Comparison of ENCODE assay signal across 12 mouse cellular contexts in genomic region chr11:120422651-120423568, GRCm38 (mm10). TPM values are rescaled to one million over a fixed set of nuclear protein-coding genes. Genes with fewer than 3 reads are reported as not detected.
DNase-seq lines count a peak whose midpoint lies in the region; ATAC-seq lines count a peak whose summit lies in the region.
"Had no signal": no experiment of that assay in that cellular context is flagged by ENCODE, and none has a peak within 500 bp of the region (broad histone marks: within the 10 kb centered on the region; RNA-seq: fewer than 3 reads in every experiment).

No protein-coding gene starts in this region.

- no peaks in the 10 kb centered on the region for H3K27me3 ChIP-seq in heart, embryonic 16.5 days (ENCODE audit: control insufficient read depth, insufficient read depth, low read length)
- no peaks in the 10 kb centered on the region for H3K27me3 ChIP-seq in midbrain, embryonic 11.5 days (ENCODE audit: control insufficient read depth, insufficient read depth, low read length)
- no peaks in the 10 kb centered on the region for H3K27me3 ChIP-seq in midbrain, embryonic 16.5 days (ENCODE audit: control insufficient read depth, insufficient read depth, low read depth, low read length)
- no peaks in the 10 kb centered on the region for H3K27me3 ChIP-seq in intestine, embryonic 15.5 days (replicated peaks)
- H3K27me3 ChIP-seq in stomach, embryonic 15.5 days (replicated peaks), result no peaks in the 10 kb centered on the region
- H3K27me3 ChIP-seq in forebrain, embryonic 12.5 days, result no peaks in the 10 kb centered on the region
- H3K27me3 ChIP-seq in hindbrain, embryonic 14.5 days (ENCODE audit: control insufficient read depth, insufficient read depth, low read length), result no peaks in the 10 kb centered on the region
- H3K27me3 ChIP-seq: CH12.LX had no signal

- peak overlapping the region; percentile 67 for H3K27ac ChIP-seq in heart, embryonic 16.5 days (ENCODE audit: low read length)
- no peak overlapping the region for H3K27ac ChIP-seq in midbrain, embryonic 11.5 days (ENCODE audit: low read depth, low read length)
- no peak overlapping the region for H3K27ac ChIP-seq in midbrain, embryonic 16.5 days (ENCODE audit: low read length)
- H3K27ac ChIP-seq in intestine, embryonic 15.5 days, result no peak overlapping the region
- H3K27ac ChIP-seq in stomach, embryonic 15.5 days, result peak overlapping the region; percentile 77
- H3K27ac ChIP-seq in forebrain, embryonic 12.5 days, result no peak overlapping the region
- H3K27ac ChIP-seq in hindbrain, embryonic 14.5 days, result no peak overlapping the region

- H3K9ac ChIP-seq in heart, embryonic 16.5 days (ENCODE audit: low read length), result no peak overlapping the region; the same call in 1 of the 2 replicates
- no peak overlapping the region for H3K9ac ChIP-seq in midbrain, embryonic 11.5 days (ENCODE audit: low read length)
- H3K9ac ChIP-seq in midbrain, embryonic 16.5 days (ENCODE audit: low read depth, low read length), result no peak overlapping the region
- H3K9ac ChIP-seq in intestine, embryonic 15.5 days, result no peak overlapping the region
- H3K9ac ChIP-seq in stomach, embryonic 15.5 days, result no peak overlapping the region
- H3K9ac ChIP-seq in forebrain, embryonic 12.5 days, result no peak overlapping the region
- H3K9ac ChIP-seq in hindbrain, embryonic 14.5 days, result no peak overlapping the region

- no peak overlapping the region for H3K4me2 ChIP-seq in heart, embryonic 16.5 days (ENCODE audit: low read depth, low read length)
- H3K4me2 ChIP-seq in midbrain, embryonic 11.5 days, result no peak overlapping the region
- H3K4me2 ChIP-seq in midbrain, embryonic 16.5 days (ENCODE audit: low read length), result no peak overlapping the region
- no peak overlapping the region for H3K4me2 ChIP-seq in intestine, embryonic 15.5 days (replicated peaks)
- no peak overlapping the region for H3K4me2 ChIP-seq in stomach, embryonic 15.5 days
- H3K4me2 ChIP-seq in forebrain, embryonic 12.5 days, result no peak overlapping the region
- H3K4me2 ChIP-seq in hindbrain, embryonic 14.5 days (replicated peaks), result no peak overlapping the region

- H3K36me3 ChIP-seq in heart, embryonic 16.5 days (ENCODE audit: control insufficient read depth, insufficient read depth), result peaks cover 49% of the 10 kb centered on the region
- peaks cover 26% of the 10 kb centered on the region for H3K36me3 ChIP-seq in midbrain, embryonic 11.5 days (ENCODE audit: control insufficient read depth, insufficient read depth, low read length)
- H3K36me3 ChIP-seq in midbrain, embryonic 16.5 days (ENCODE audit: control insufficient read depth, insufficient read depth, low read length), result peaks cover 32% of the 10 kb centered on the region
- H3K36me3 ChIP-seq in intestine, embryonic 15.5 days, result peaks cover 47% of the 10 kb centered on the region
- peaks cover 55% of the 10 kb centered on the region for H3K36me3 ChIP-seq in stomach, embryonic 15.5 days
- peaks cover 83% of the 10 kb centered on the region for H3K36me3 ChIP-seq in forebrain, embryonic 12.5 days (replicated peaks)
- H3K36me3 ChIP-seq in hindbrain, embryonic 14.5 days (replicated peaks; ENCODE audit: control insufficient read depth, insufficient read depth), result peaks cover 90% of the 10 kb centered on the region

- WGBS in heart, embryonic 16.5 days, result 68% methylated on average over 13 of the region's 13 CpGs
- 94% methylated on average over 13 of the region's 13 CpGs for WGBS in midbrain, embryonic 11.5 days
- WGBS in midbrain, embryonic 16.5 days, result 90% methylated on average over 13 of the region's 13 CpGs
- 42% methylated on average over 13 of the region's 13 CpGs for WGBS in intestine, embryonic 15.5 days
- 47% methylated on average over 13 of the region's 13 CpGs for WGBS in stomach, embryonic 15.5 days
- 94% methylated on average over 13 of the region's 13 CpGs for WGBS in forebrain, embryonic 12.5 days
- WGBS in hindbrain, embryonic 14.5 days, result 93% methylated on average over 13 of the region's 13 CpGs

- peaks cover 6% of the 10 kb centered on the region for H3K4me1 ChIP-seq in heart, embryonic 16.5 days (ENCODE audit: control insufficient read depth, insufficient read depth, low read length)
- no peaks in the 10 kb centered on the region for H3K4me1 ChIP-seq in midbrain, embryonic 11.5 days (ENCODE audit: control insufficient read depth, insufficient read depth, low read length)
- H3K4me1 ChIP-seq in midbrain, embryonic 16.5 days (ENCODE audit: control insufficient read depth, insufficient read depth, low read length), result no peaks in the 10 kb centered on the region
- H3K4me1 ChIP-seq in intestine, embryonic 15.5 days (replicated peaks), result peaks cover 4% of the 10 kb centered on the region; the same call in 1 of the 2 replicates
- H3K4me1 ChIP-seq in stomach, embryonic 15.5 days, result peaks cover 8% of the 10 kb centered on the region; the same call in 1 of the 2 replicates
- no peaks in the 10 kb centered on the region for H3K4me1 ChIP-seq in forebrain, embryonic 12.5 days
- no peaks in the 10 kb centered on the region for H3K4me1 ChIP-seq in hindbrain, embryonic 14.5 days (replicated peaks; ENCODE audit: control insufficient read depth, insufficient read depth, low read length)

- H3K9me3 ChIP-seq in heart, embryonic 16.5 days (replicated peaks; ENCODE audit: control insufficient read depth, low read length), result no peaks in the 10 kb centered on the region
- H3K9me3 ChIP-seq in midbrain, embryonic 11.5 days (ENCODE audit: control insufficient read depth, low read length), result no peaks in the 10 kb centered on the region
- no peaks in the 10 kb centered on the region for H3K9me3 ChIP-seq in midbrain, embryonic 16.5 days (replicated peaks; ENCODE audit: control insufficient read depth, low read length, poor library complexity, severe bottlenecking)
- H3K9me3 ChIP-seq in intestine, embryonic 15.5 days, result no peaks in the 10 kb centered on the region
- H3K9me3 ChIP-seq in stomach, embryonic 15.5 days, result no peaks in the 10 kb centered on the region
- no peaks in the 10 kb centered on the region for H3K9me3 ChIP-seq in forebrain, embryonic 12.5 days
- no peaks in the 10 kb centered on the region for H3K9me3 ChIP-seq in hindbrain, embryonic 14.5 days (ENCODE audit: control insufficient read depth, low read length)

- DNase-seq in heart, postnatal 4 days, result no peak
- peak; percentile 65 for DNase-seq in midbrain, embryonic 11.5 days (ENCODE audit: low spot score, missing footprints)
- no peak for DNase-seq in hindbrain, embryonic 14.5 days (ENCODE audit: low spot score)

- ATAC-seq in heart, embryonic 16.5 days (replicated peaks; ENCODE audit: extremely low read depth, insufficient read depth, low FRiP score), result no peak
- ATAC-seq in midbrain, embryonic 11.5 days (ENCODE audit: low FRiP score), result no peak
- no peak for ATAC-seq in midbrain, embryonic 16.5 days
- peak; percentile 55 for ATAC-seq in intestine, embryonic 15.5 days
- ATAC-seq in stomach, embryonic 15.5 days (ENCODE audit: insufficient read depth, low FRiP score, low read depth), result peak; percentile 68
- no peak for ATAC-seq in forebrain, embryonic 12.5 days (ENCODE audit: low FRiP score)
- ATAC-seq in hindbrain, embryonic 14.5 days (ENCODE audit: low FRiP score), result no peak

- H3K4me3 ChIP-seq in heart, embryonic 16.5 days (ENCODE audit: low read length), result no peak overlapping the region
- no peak overlapping the region for H3K4me3 ChIP-seq in midbrain, embryonic 11.5 days (ENCODE audit: low read depth, low read length)
- H3K4me3 ChIP-seq in midbrain, embryonic 16.5 days (ENCODE audit: low read depth, low read length), result no peak overlapping the region
- H3K4me3 ChIP-seq in intestine, embryonic 15.5 days (replicated peaks), result no peak overlapping the region
- no peak overlapping the region for H3K4me3 ChIP-seq in stomach, embryonic 15.5 days (replicated peaks)
- no peak overlapping the region for H3K4me3 ChIP-seq in forebrain, embryonic 12.5 days (replicated peaks)
- H3K4me3 ChIP-seq in hindbrain, embryonic 14.5 days (replicated peaks; ENCODE audit: low read length), result no peak overlapping the region

RNA-seq across cellular contexts. Expression of gene Nploc4, which starts 14.6 kb away (rescaled TPM):
- 26.7 and 27.7 TPM in 2 replicates for polyA plus RNA-seq in heart, embryonic 16.5 days (2015; fragmentation: Nextera tagmentation; extraction: Ambion mirVana)
- 10 to 100 TPM; 63.3 to 63.8 TPM for total RNA-seq in heart, postnatal 4 days (2021)
- polyA plus RNA-seq in midbrain, embryonic 11.5 days (2014; fragmentation: Nextera tagmentation; extraction: Ambion mirVana), result 41.0 and 44.7 TPM in 2 replicates
- 28.7 and 30.4 TPM in 2 replicates for polyA plus RNA-seq in midbrain, embryonic 16.5 days (2015; fragmentation: Nextera tagmentation; extraction: Ambion mirVana)
- polyA plus RNA-seq in intestine, embryonic 15.5 days (2015; fragmentation: Nextera tagmentation; extraction: Ambion mirVana), result 26.6 and 28.9 TPM in 2 replicates
- polyA plus RNA-seq in stomach, embryonic 15.5 days (2015; fragmentation: Nextera tagmentation; extraction: Ambion mirVana), result 28.1 and 29.8 TPM in 2 replicates
- 49.2 and 50.8 TPM in 2 replicates for polyA plus RNA-seq in forebrain, embryonic 12.5 days (2016; fragmentation: Nextera tagmentation; extraction: Ambion mirVana)
- polyA plus RNA-seq in hindbrain, embryonic 14.5 days (2014; fragmentation: Nextera tagmentation; extraction: Ambion mirVana), result 37.4 and 39.3 TPM in 2 replicates

RNA-seq across cellular contexts. Expression of gene Tspan10, which starts 19.5 kb away (rescaled TPM):
- 0.09 TPM in 1 of 2 replicates, not detected in the other for polyA plus RNA-seq in heart, embryonic 16.5 days (2015; fragmentation: Nextera tagmentation; extraction: Ambion mirVana)
- 1 to 10 TPM; 3.0 to 4.0 TPM for total RNA-seq in heart, postnatal 4 days (2021)
- polyA plus RNA-seq in midbrain, embryonic 11.5 days (2014; fragmentation: Nextera tagmentation; extraction: Ambion mirVana), result not detected in 2 replicates
- polyA plus RNA-seq in midbrain, embryonic 16.5 days (2015; fragmentation: Nextera tagmentation; extraction: Ambion mirVana), result not detected in 2 replicates
- not detected in 2 replicates for polyA plus RNA-seq in intestine, embryonic 15.5 days (2015; fragmentation: Nextera tagmentation; extraction: Ambion mirVana)
- polyA plus RNA-seq in stomach, embryonic 15.5 days (2015; fragmentation: Nextera tagmentation; extraction: Ambion mirVana), result not detected in 2 replicates
- polyA plus RNA-seq in forebrain, embryonic 12.5 days (2016; fragmentation: Nextera tagmentation; extraction: Ambion mirVana), result 0.18 TPM in 1 of 2 replicates, not detected in the other
- not detected in 2 replicates for polyA plus RNA-seq in hindbrain, embryonic 14.5 days (2014; fragmentation: Nextera tagmentation; extraction: Ambion mirVana)
- total RNA-seq: common myeloid progenitor, adult 5-6 weeks; gastrocnemius, postnatal 14 days had no signal
- polyA plus RNA-seq: neural tube, embryonic 11.5 days had no signal

RNA-seq across cellular contexts. Expression of gene Pde6g, which starts 30.4 kb away (rescaled TPM):
- 0.28 and 0.29 TPM in 2 replicates for polyA plus RNA-seq in heart, embryonic 16.5 days (2015; fragmentation: Nextera tagmentation; extraction: Ambion mirVana)
- under 1 TPM; 0.18 to 0.55 TPM for total RNA-seq in heart, postnatal 4 days (2021)
- polyA plus RNA-seq in midbrain, embryonic 11.5 days (2014; fragmentation: Nextera tagmentation; extraction: Ambion mirVana), result 0.40 and 0.41 TPM in 2 replicates
- 0.34 and 0.36 TPM in 2 replicates for polyA plus RNA-seq in midbrain, embryonic 16.5 days (2015; fragmentation: Nextera tagmentation; extraction: Ambion mirVana)
- polyA plus RNA-seq in intestine, embryonic 15.5 days (2015; fragmentation: Nextera tagmentation; extraction: Ambion mirVana), result 0.18 and 0.34 TPM in 2 replicates
- polyA plus RNA-seq in stomach, embryonic 15.5 days (2015; fragmentation: Nextera tagmentation; extraction: Ambion mirVana), result 0.26 TPM in 1 of 2 replicates, not detected in the other
- polyA plus RNA-seq in forebrain, embryonic 12.5 days (2016; fragmentation: Nextera tagmentation; extraction: Ambion mirVana), result 0.17 and 0.38 TPM in 2 replicates
- polyA plus RNA-seq in hindbrain, embryonic 14.5 days (2014; fragmentation: Nextera tagmentation; extraction: Ambion mirVana), result 0.40 TPM in 2 replicates
- total RNA-seq: common myeloid progenitor, adult 5-6 weeks had no signal
- polyA plus RNA-seq: neural tube, embryonic 11.5 days had no signal

RNA-seq across cellular contexts. Expression of gene Oxld1, which starts 35.0 kb away (rescaled TPM):
- polyA plus RNA-seq in heart, embryonic 16.5 days (2015; fragmentation: Nextera tagmentation; extraction: Ambion mirVana), result 23.2 and 23.5 TPM in 2 replicates
- 10 to 100 TPM; 25.1 to 26.1 TPM for total RNA-seq in heart, postnatal 4 days (2021)
- 10.4 and 11.5 TPM in 2 replicates for polyA plus RNA-seq in midbrain, embryonic 11.5 days (2014; fragmentation: Nextera tagmentation; extraction: Ambion mirVana)
- polyA plus RNA-seq in midbrain, embryonic 16.5 days (2015; fragmentation: Nextera tagmentation; extraction: Ambion mirVana), result 10.9 and 11.7 TPM in 2 replicates
- polyA plus RNA-seq in intestine, embryonic 15.5 days (2015; fragmentation: Nextera tagmentation; extraction: Ambion mirVana), result 16.4 and 18.2 TPM in 2 replicates
- 15.7 and 16.1 TPM in 2 replicates for polyA plus RNA-seq in stomach, embryonic 15.5 days (2015; fragmentation: Nextera tagmentation; extraction: Ambion mirVana)
- 8.6 and 10.9 TPM in 2 replicates for polyA plus RNA-seq in forebrain, embryonic 12.5 days (2016; fragmentation: Nextera tagmentation; extraction: Ambion mirVana)
- polyA plus RNA-seq in hindbrain, embryonic 14.5 days (2014; fragmentation: Nextera tagmentation; extraction: Ambion mirVana), result 11.4 and 12.4 TPM in 2 replicates

RNA-seq across cellular contexts. Expression of gene Ccdc137, which starts 35.0 kb away (rescaled TPM):
- polyA plus RNA-seq in heart, embryonic 16.5 days (2015; fragmentation: Nextera tagmentation; extraction: Ambion mirVana), result 25.4 and 27.4 TPM in 2 replicates
- 10 to 100 TPM in 1 of 2 experiments, 1 to 10 TPM in 1; 8.7 to 10.3 TPM for total RNA-seq in heart, postnatal 4 days (2021)
- polyA plus RNA-seq in midbrain, embryonic 11.5 days (2014; fragmentation: Nextera tagmentation; extraction: Ambion mirVana), result 25.4 and 25.6 TPM in 2 replicates
- 25.4 and 28.2 TPM in 2 replicates for polyA plus RNA-seq in midbrain, embryonic 16.5 days (2015; fragmentation: Nextera tagmentation; extraction: Ambion mirVana)
- polyA plus RNA-seq in intestine, embryonic 15.5 days (2015; fragmentation: Nextera tagmentation; extraction: Ambion mirVana), result 27.6 and 31.3 TPM in 2 replicates
- polyA plus RNA-seq in stomach, embryonic 15.5 days (2015; fragmentation: Nextera tagmentation; extraction: Ambion mirVana), result 30.5 and 32.2 TPM in 2 replicates
- 34.5 and 35.4 TPM in 2 replicates for polyA plus RNA-seq in forebrain, embryonic 12.5 days (2016; fragmentation: Nextera tagmentation; extraction: Ambion mirVana)
- polyA plus RNA-seq in hindbrain, embryonic 14.5 days (2014; fragmentation: Nextera tagmentation; extraction: Ambion mirVana), result 19.9 and 20.8 TPM in 2 replicates

Comparison
In these comparisons a context has a peak if more than half of its experiments do, and no peak if none do; other contexts are left out.
1. ATAC-seq: peak in intestine, embryonic 15.5 days (single experiment) and stomach, embryonic 15.5 days (single experiment); none in heart, embryonic 16.5 days (single experiment), midbrain, embryonic 11.5 days (single experiment), midbrain, embryonic 16.5 days (single experiment), forebrain, embryonic 12.5 days (single experiment) and hindbrain, embryonic 14.5 days (single experiment).
2. H3K27ac ChIP-seq: peak in heart, embryonic 16.5 days (single experiment) and stomach, embryonic 15.5 days (single experiment); none in midbrain, embryonic 11.5 days (single experiment), midbrain, embryonic 16.5 days (single experiment), intestine, embryonic 15.5 days (single experiment), forebrain, embryonic 12.5 days (single experiment) and hindbrain, embryonic 14.5 days (single experiment).